Mouse (Mus musculus) retina, postnatal 7 days (tissue): ENCODE measurements around the gene Zkscan4.
"Not testable (repeated sequence)": the region's sequence is repeated elsewhere in the genome, so short reads cannot be mapped to it uniquely, and the experiment has no call there.

Experiments
- DNase-seq: peaks from one replicate; pipeline ENCODE4 v3.0.0-alpha.2; 2012; ENCODE audit warnings: low read depth, low spot score

The Zkscan4 gene

DNA sequence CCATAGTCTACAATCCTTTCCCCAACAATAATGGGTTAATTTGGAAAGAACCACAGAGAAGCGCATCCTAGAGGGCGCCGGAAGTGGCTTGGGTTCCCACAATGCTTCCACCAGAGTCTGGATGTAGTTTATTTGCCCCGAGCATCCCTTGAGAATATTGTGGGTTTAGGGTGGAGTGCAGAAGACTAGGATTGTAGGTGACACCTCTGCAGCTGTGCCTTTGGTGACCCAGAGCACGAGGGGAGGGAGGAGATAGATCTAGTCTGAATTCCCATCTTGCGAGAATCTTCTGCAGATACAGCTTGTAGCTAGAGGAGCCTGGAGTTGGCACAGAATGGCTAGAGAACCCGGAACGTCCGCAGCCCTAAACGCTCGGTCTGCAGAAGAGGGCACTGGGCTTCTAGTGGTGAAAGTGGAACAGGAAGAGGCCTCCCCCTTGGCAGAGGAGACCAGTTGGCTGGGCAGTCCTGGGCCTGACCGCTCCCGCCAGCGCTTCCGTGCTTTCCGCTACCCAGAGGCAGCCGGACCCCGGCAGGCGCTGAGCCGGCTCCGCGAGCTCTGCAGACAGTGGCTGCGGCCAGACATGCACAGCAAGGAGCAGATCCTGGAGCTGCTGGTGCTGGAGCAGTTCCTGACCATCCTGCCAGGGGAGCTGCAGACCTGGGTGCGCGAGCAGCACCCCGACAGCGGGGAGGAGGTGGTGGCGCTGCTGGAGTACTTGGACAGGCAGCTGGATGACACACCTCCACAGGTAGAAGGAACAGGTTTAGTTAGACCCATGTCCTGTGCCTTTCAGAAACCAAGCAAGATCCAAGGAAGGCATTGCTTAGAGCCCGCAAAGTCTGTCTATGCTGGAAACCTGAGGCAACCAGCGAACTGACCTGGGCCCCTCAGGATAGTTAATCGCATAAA is at the start of gene Zkscan4, which contains the start of gene Gm10065:
Zkscan4 (plus strand) TSS at position 149 of the 912 bp plus-strand sequence.
Gm10065 (minus strand) TSS at position 683 of the 912 bp plus-strand sequence.
- peak; percentile 65 for DNase-seq

DNA sequence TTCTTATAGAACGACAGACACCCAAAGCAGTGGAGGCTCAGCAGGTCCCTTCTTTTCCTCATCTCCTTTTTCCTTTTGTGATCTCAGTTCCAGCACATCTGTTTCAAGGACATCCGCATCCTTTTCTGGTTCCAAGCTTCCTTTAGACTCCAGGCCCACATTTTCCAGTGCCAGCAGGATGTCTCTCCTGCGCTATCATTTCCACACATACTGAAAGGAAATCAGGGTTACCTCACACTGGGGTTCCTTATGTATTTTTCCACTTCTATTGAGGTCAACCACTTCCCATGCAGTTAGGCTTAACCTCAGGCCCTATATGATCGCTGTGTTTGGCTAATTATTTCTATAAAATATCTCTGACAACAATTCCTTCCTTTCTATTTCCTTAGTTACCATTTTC is 43.2 kb upstream of the Zkscan4 start:
- no peak for DNase-seq

DNA sequence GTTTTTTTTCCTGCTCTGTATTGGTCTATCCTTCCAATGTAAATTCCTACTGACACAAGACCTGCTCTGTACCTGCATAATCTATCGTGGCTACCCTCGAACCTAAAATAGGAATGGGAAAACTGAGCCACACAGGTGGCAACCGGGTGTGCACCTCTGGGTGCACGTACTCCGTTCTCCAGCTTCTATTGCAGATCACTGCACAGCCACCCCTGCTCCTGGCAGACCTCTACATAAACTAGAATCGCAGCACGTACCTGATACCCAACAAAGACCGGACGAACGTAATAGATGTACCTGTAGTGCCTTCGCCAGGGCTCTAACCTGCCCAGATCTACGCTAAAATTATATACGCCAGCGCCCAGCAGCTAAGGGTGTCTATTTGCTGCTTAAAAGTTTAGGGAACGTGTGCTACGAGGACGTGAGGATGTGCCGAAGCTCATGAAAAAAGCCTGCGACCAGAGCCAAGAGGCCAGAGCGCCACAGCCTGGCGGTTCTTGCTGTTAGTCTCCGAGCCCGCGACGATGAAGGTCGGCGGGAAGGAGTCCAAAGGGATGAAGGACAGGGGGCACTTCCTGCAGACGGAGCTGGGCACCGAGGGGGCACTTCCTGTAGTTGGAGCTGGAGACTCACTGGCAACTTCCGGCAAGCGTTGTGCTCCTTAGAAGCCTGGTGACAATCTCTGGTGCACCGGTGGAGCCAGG is 38.1 kb upstream of the Zkscan4 start, which contains the start of gene Pgbd1:
Pgbd1 (minus strand) TSS at position 556 of the 704 bp plus-strand sequence.
- peak; percentile 49 for DNase-seq

DNA sequence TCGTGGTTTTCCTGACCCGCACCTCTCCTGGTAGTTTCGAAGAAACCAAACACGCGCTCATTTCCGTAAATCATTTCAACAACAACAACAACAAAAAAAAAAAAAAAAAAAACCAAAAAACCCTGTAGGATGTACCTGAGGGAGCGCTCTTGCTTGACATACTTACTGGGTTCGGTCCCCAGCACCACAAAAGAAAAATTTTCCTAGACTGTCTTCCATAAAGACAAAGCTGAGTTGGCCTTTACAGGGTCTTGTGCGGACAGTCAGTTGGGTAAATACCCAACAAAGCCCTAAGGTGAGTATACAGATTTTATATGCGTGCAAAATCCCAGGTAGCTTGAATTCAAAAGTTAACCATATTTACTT is 37.5 kb upstream of the Zkscan4 start:
- DNase-seq = no peak

GRCm38 (mm10) chr13:21446796-21447195 is 31.9 kb upstream of the Zkscan4 start:
- no peak for DNase-seq

- no peak for DNase-seq
These were observed 30.7 kb upstream of the Zkscan4 start for GRCm38 (mm10) chr13:21447856-21448614.

- DNase-seq = no peak
These were observed 25.7 kb upstream of the Zkscan4 start for GRCm38 (mm10) chr13:21453042-21453441.

- DNase-seq = peak; percentile 74
These were observed 25.3 kb upstream of the Zkscan4 start, which contains the start of gene Zscan26 for GRCm38 (mm10) chr13:21453449-21453848. Gene Zscan26 (minus strand): TSS chr13:21453730.

DNA sequence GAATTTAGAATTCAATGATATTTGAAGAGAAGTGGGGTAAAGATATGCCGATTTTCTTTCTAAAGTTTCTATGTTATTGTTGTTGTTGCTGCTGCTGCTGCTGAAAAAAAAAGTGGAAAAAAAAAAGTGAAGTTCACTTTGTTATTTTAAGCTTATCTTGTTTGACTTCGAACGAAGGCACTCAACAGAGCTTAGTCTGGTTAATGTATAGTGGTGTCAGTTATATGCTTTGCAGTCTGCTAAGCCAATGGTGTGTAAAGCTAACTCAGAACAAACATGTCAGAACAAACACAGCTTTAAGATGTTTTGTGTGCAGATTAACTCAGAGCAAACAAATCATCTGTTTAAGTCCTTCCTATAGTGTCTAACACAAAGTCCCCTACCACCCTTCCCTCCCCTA is 24.6 kb upstream of the Zkscan4 start:
- DNase-seq = no peak

- no peak for DNase-seq
These were observed 22.4 kb upstream of the Zkscan4 start for GRCm38 (mm10) chr13:21456347-21456746.

DNA sequence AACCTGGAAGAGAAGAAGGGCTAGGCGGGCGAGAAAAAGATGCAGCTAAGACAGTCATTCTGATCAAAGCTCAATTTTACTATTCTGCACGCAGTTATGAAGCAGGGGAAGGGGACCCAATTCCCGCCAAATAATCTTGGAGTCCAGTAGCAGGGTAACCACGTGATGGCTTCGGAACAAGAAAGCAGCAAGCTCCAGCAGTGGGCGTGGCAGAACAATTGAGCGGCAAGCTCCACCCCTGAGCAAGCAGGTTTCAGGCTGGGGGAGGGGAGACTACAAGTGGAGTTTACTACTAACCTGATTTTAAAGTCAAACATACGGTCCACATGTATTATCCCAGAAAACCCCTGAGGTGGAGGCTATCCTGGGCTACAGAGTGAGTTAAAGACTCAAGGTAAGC is 16.2 kb upstream of the Zkscan4 start:
- not testable (repeated sequence) for DNase-seq

GRCm38 (mm10) chr13:21467336-21467735 is 11.4 kb upstream of the Zkscan4 start:
- no peak for DNase-seq

GRCm38 (mm10) chr13:21468061-21469019 is 10.4 kb upstream of the Zkscan4 start, which contains the start of gene Nkapl:
Gene Nkapl (minus strand): TSS chr13:21468509.
- DNase-seq = peak; percentile 81

- DNase-seq = no peak
These were observed 9.6 kb upstream of the Zkscan4 start for GRCm38 (mm10) chr13:21469097-21469496.

GRCm38 (mm10) chr13:21472427-21472826 is 6.3 kb upstream of the Zkscan4 start:
- DNase-seq = no peak

DNA sequence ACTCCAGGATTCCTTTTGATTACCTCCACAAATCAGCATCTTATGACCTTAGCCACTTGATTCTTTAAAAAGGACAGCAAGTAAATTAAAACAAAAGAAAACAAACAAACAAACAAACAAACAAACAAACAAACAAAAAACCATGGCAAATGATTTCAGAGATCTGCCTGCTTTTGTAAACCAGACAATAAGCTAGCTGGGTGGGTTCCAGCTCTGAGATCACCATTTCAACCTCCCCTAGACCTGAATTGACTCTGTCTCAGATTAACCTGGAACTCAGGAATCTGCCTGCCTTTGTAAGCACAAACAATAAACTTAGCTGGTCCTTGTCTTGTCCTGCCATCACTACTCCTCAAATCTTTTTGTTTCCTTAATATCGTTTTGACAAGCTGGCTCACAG is 8.2 kb downstream of the Zkscan4 start:
- no peak for DNase-seq

GRCm38 (mm10) chr13:21492847-21493246 is 14.1 kb downstream of the Zkscan4 start:
- DNase-seq = no peak

- no peak for DNase-seq
These were observed 16.4 kb downstream of the Zkscan4 start, which contains the start of gene AK157302 for GRCm38 (mm10) chr13:21495080-21495479. Gene AK157302 (plus strand): TSS chr13:21495223.

DNA sequence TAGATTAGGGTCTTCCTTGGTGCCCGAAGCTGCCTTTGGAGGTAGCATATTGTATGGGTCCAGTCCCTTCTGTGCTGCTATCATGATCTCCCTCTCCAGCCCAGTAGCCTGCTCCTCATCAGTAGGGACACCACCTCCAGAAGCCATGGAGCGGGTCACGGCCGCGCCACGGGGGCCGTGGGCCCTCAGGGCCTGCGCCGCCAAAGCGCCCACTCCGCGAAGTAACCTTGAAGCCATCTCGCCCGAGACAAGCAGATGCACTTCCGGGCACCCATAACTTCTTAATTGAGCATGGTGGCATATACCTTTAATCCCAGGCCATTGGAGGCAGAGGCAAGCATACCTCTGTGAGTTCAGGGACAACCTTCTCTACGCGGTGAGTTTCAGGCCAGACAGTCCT is 22.5 kb downstream of the Zkscan4 start, which contains the start of gene Gm11273:
Gm11273 (minus strand) TSS at position 237 of the 400 bp plus-strand sequence.
- DNase-seq = not testable (repeated sequence)

DNA sequence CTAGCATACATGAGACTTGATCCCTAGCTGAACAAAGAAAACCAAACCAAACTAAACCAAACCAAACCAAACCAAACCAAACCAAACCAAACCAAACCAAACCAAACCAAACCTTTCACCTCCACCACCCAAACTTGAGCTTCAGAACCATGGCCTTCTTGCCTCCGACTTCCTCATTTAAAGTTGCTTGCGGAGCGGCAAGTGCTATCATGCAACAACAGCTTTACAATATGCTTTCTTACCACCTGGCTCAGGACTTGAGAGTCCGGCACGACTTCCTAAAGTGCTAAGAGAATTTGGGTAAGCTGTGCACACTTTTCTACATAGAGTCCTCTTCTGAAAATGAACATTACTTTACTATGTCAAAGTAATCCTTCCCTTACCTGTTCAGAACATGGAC is 23.6 kb downstream of the Zkscan4 start:
- no peak for DNase-seq
